Mouse (Mus musculus): ENCODE data around the gene Aars2. TPM values are rescaled to one million over a fixed set of nuclear protein-coding genes. Genes with fewer than 3 reads are reported as not detected.

Gene Aars2
- total and polyA plus RNA-seq, 3 experiments: 14.4 to 63.5 (median 25.6) TPM

DNA sequence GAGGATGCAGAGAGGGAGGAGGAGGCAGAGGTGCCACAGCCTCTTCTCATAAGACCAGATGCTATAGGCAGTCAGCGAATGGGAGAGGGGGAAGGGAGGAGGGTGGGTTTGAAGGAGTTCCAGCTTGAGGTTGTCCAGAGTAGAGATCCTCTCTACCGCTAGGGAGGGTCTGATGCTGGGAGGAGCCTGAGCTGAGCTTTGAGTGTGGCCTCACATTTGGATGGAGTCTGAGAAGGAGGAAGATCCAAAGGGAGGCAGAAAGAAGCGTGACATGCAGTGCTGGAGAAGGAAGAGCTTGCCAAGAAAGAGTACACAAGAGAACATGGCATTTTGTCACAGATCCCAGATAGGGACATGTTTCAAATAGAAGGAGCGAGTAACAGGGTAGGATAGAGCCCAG, 31.8 kb downstream of the Aars2 start:
- Histone ChIP-seq H3K27me3 (ENCODE audit: control insufficient read depth in 1 of 2, insufficient read depth in 2 of 2, low read length in 2 of 2) (peaks cover 5 to 10% of the 10 kb centered on the region in 2 experiments; a peak in 3 of 4 replicates), H3K9me3 (replicated peaks; ENCODE audit: insufficient read depth, low read length) (no peaks in the 10 kb centered on the region), H3K36me3 (ENCODE audit: control insufficient read depth in 1 of 2, insufficient read depth in 2 of 2, low read length in 2 of 2) (no peaks in the 10 kb centered on the region), H3K27ac (ENCODE audit: control insufficient read depth, low read depth, low read length) (no peak overlapping the region), H3K79me2 (ENCODE audit: control insufficient read depth, insufficient read depth, low read length, poor library complexity) (no peaks in the 10 kb centered on the region), H3K9ac (ENCODE audit: control insufficient read depth, low read depth, low read length, poor library complexity, severe bottlenecking) (no peak overlapping the region), H3K4me3 (ENCODE audit: control insufficient read depth in 1 of 2, insufficient read depth in 1 of 2, low read depth in 2 of 2, low read length in 2 of 2) (no peak overlapping the region), H3K4me1 (ENCODE audit: control insufficient read depth in 1 of 2, insufficient read depth in 2 of 2, low read length in 2 of 2) (no peaks in the 10 kb centered on the region)
- no peak for TF ChIP-seq MAX (IDR thresholded peaks at IDR 0.05; ENCODE audit: low read length)
- TF ChIP-seq BHLHE40 (IDR thresholded peaks at IDR 0.05; ENCODE audit: borderline replicate concordance, low read depth, low read length): no peak
- no peak for TF ChIP-seq GATA1 (IDR thresholded peaks at IDR 0.05; ENCODE audit: low read depth, low read length)
- no peak for TF ChIP-seq USF1 (IDR thresholded peaks at IDR 0.05; ENCODE audit: low read depth, low read length)
- TF ChIP-seq POLR2AphosphoS2 (IDR thresholded peaks at IDR 0.05; ENCODE audit: low read length): no peak
- TF ChIP-seq RCOR1 (IDR thresholded peaks at IDR 0.05; ENCODE audit: low read depth, low read length): no peak
- no peak for TF ChIP-seq MXI1 (IDR thresholded peaks at IDR 0.05; ENCODE audit: low read depth, low read length)
- no peak for TF ChIP-seq ETS1 (IDR thresholded peaks at IDR 0.05; ENCODE audit: low read depth, low read length)
- TF ChIP-seq ZMIZ1 (IDR thresholded peaks at IDR 0.05; ENCODE audit: low read depth, low read length): no peak
- no peak for TF ChIP-seq JUND (IDR thresholded peaks at IDR 0.05; ENCODE audit: low read depth, low read length)
- no peak for TF ChIP-seq ZC3H11A (IDR thresholded peaks at IDR 0.05; ENCODE audit: low read depth, low read length)
- no peak for TF ChIP-seq NRF1 (IDR thresholded peaks at IDR 0.05; ENCODE audit: insufficient read depth, low read depth, low read length, poor library complexity, severe bottlenecking)
- TF ChIP-seq POLR2A (IDR thresholded peaks at IDR 0.05; ENCODE audit: control insufficient read depth in 1 of 2, insufficient read depth in 1 of 2, low read depth in 1 of 2, low read length in 2 of 2, poor library complexity in 1 of 2): no peak
- TF ChIP-seq E2F4 (IDR thresholded peaks at IDR 0.05; ENCODE audit: borderline replicate concordance, low read depth, low read length): no peak
- no peak for TF ChIP-seq MAZ (IDR thresholded peaks at IDR 0.05; ENCODE audit: low read depth, low read length)
- no peak for DNase-seq (ENCODE audit: low read depth, low spot score)

DNA sequence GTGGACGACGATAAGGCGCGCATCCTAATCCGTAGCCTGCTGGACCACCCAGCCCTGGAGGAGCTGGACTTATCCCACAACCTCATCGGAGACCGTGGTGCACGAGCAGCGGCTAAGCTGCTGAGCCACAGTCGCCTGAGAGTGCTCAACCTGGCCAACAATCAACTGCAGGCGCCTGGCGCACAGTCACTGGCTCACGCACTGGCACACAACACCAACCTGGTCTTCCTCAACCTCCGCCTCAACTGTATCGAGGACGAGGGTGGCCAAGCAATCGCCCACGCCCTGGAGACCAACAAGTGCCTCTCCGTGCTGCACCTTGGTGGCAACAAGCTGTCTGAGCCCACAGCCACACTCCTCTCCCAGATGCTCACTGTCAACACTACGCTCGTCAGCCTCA, 33.0 kb downstream of the Aars2 start:
- DNase-seq (ENCODE audit: low read depth, low spot score): no peak
- Histone ChIP-seq H3K27ac (ENCODE audit: control insufficient read depth, low read depth, low read length) (no peak overlapping the region), H3K79me2 (ENCODE audit: control insufficient read depth, insufficient read depth, low read length, poor library complexity) (no peaks in the 10 kb centered on the region), H3K36me3 (ENCODE audit: control insufficient read depth in 1 of 2, insufficient read depth in 2 of 2, low read length in 2 of 2) (no peaks in the 10 kb centered on the region), H3K9ac (ENCODE audit: control insufficient read depth, low read depth, low read length, poor library complexity, severe bottlenecking) (no peak overlapping the region), H3K27me3 (ENCODE audit: control insufficient read depth in 1 of 2, insufficient read depth in 2 of 2, low read length in 2 of 2) (peaks cover 5 to 10% of the 10 kb centered on the region in 2 experiments; a peak in 3 of 4 replicates), H3K9me3 (replicated peaks; ENCODE audit: insufficient read depth, low read length) (no peaks in the 10 kb centered on the region), H3K4me1 (ENCODE audit: control insufficient read depth in 1 of 2, insufficient read depth in 2 of 2, low read length in 2 of 2) (no peaks in the 10 kb centered on the region), H3K4me3 (ENCODE audit: control insufficient read depth in 1 of 2, insufficient read depth in 1 of 2, low read depth in 2 of 2, low read length in 2 of 2) (no peak overlapping the region)
- no peak for TF ChIP-seq UBTF (IDR thresholded peaks at IDR 0.05; ENCODE audit: borderline replicate concordance, insufficient read depth, low read depth, low read length)
- TF ChIP-seq ETS1 (IDR thresholded peaks at IDR 0.05; ENCODE audit: low read depth, low read length): no peak
- TF ChIP-seq KAT2A (conservative IDR thresholded peaks at IDR 0.05; ENCODE audit: low read depth, low read length): no peak
- no peak for TF ChIP-seq MXI1 (IDR thresholded peaks at IDR 0.05; ENCODE audit: low read depth, low read length)
- TF ChIP-seq JUND (IDR thresholded peaks at IDR 0.05; ENCODE audit: low read depth, low read length): no peak
- TF ChIP-seq ELF1 (IDR thresholded peaks at IDR 0.05; ENCODE audit: low read depth, low read length): no peak
